Mouse (Mus musculus) hindbrain, embryonic 15.5 days (tissue): ENCODE results near the gene Oas1c. TPM values are rescaled to one million over a fixed set of nuclear protein-coding genes. Genes with fewer than 3 reads are reported as not detected.
A peak's percentile ranks its signal among the peaks of the same experiment; 100 is the strongest.
"Not testable (repeated sequence)": the region's sequence is repeated elsewhere in the genome, so short reads cannot be mapped to it uniquely, and the experiment has no call there.

ENCODE experiments used
- ATAC-seq: fragments of 200-750 bp; cut with Nextera tagmentation; 2 replicates; pipeline ENCODE4 v1.8.0; 2017; ENCODE audit warnings: low read depth, moderate number of reproducible peaks, moderate TSS enrichment; ENCODE audit not compliant: low FRiP score
- H3K27ac ChIP-seq: fragments of 300-500 bp; sonication (generic); replicated peaks from 2 replicates; pipeline ENCODE4 v1.5.1; 2015; ENCODE audit warnings: mild to moderate bottlenecking, inconsistent platforms
- H3K27me3 ChIP-seq: fragments of 300-500 bp; sonication (generic); 2 replicates; pipeline ENCODE4 v1.6.1; 2015; ENCODE audit warnings: control low read depth, inconsistent platforms
- H3K36me3 ChIP-seq: fragments of 300-500 bp; sonication (generic); 2 replicates; pipeline ENCODE4 v1.6.1; 2015; ENCODE audit warnings: control low read depth, inconsistent platforms
- H3K4me1 ChIP-seq: fragments of 300-500 bp; sonication (generic); replicated peaks from 2 replicates; pipeline ENCODE4 v1.6.1; 2015; ENCODE audit warnings: control low read depth, inconsistent platforms
- H3K4me2 ChIP-seq: fragments of 300-500 bp; sonication (generic); 2 replicates; pipeline ENCODE4 v1.6.1; 2015; ENCODE audit warnings: moderate library complexity, mild to moderate bottlenecking, inconsistent platforms
- H3K4me3 ChIP-seq: fragments of 300-500 bp; sonication (generic); 2 replicates; pipeline ENCODE4 v1.5.1; 2015; ENCODE audit warnings: mild to moderate bottlenecking, inconsistent platforms
- H3K9ac ChIP-seq: fragments of 300-500 bp; sonication (generic); 2 replicates; pipeline ENCODE4 v1.6.1; 2015; ENCODE audit warnings: inconsistent platforms
- H3K9me3 ChIP-seq: fragments of 300-500 bp; sonication (generic); 2 replicates; pipeline ENCODE4 v1.6.1; 2016; ENCODE audit warnings: control low read depth, inconsistent platforms
- WGBS: fragments of 180-500 bp; shearing (Covaris S2); methylation state at CpG from one replicate; pipeline ENCODE4 v1.1.7; 2015; 5-methylcytosine and 5-hydroxymethylcytosine counted together
- polyA plus RNA-seq: library from polyadenylated mRNA; unstranded; fragments of >200 nt; fragmentation: Nextera tagmentation; extraction: Ambion mirVana; gene quantifications from 2 replicates; pipeline ENCODE4 v1.2.1, GENCODE M21; 2015

Gene Oas1c
- polyA plus RNA-seq, 1 experiment from 2014 or later: 0.32 TPM

- WGBS: 84% methylated on average over 6 of the region's 6 CpGs
- Histone ChIP-seq H3K27ac (no peak overlapping the region), H3K4me3 (no peak overlapping the region; the same call in 1 of the 2 replicates), H3K27me3 (no peaks in the 10 kb centered on the region), H3K36me3 (no peaks in the 10 kb centered on the region), H3K4me2 (peak overlapping the region; percentile 48), H3K9me3 (no peaks in the 10 kb centered on the region), H3K4me1 (peaks cover 14% of the 10 kb centered on the region), H3K9ac (no peak overlapping the region)
- ATAC-seq: no peak
Measured at GRCm38 (mm10) chr5:120813023-120813422, 709 bp upstream of the Oas1c start.

GRCm38 (mm10) chr5:120809171-120809570 lies 3.1 kb downstream of the Oas1c start:
- Histone ChIP-seq H3K4me1 (peaks cover 14% of the 10 kb centered on the region), H3K9ac (no peak overlapping the region), H3K27me3 (no peaks in the 10 kb centered on the region), H3K9me3 (no peaks in the 10 kb centered on the region), H3K4me2 (no peak overlapping the region), H3K4me3 (no peak overlapping the region), H3K36me3 (no peaks in the 10 kb centered on the region), H3K27ac (no peak overlapping the region)
- WGBS: 41% methylated on average over 6 of the region's 6 CpGs
- no peak for ATAC-seq

- no peak overlapping the region for H3K4me2 ChIP-seq
- H3K4me3 ChIP-seq: no peak overlapping the region
- WGBS: 88% methylated on average over 1 of the region's 1 CpGs
- no peaks in the 10 kb centered on the region for H3K36me3 ChIP-seq
- peaks cover 3% of the 10 kb centered on the region for H3K4me1 ChIP-seq
- no peaks in the 10 kb centered on the region for H3K9me3 ChIP-seq
- H3K27me3 ChIP-seq: no peaks in the 10 kb centered on the region
- no peak for ATAC-seq
- H3K9ac ChIP-seq: no peak overlapping the region
- H3K27ac ChIP-seq: no peak overlapping the region
Measured at GRCm38 (mm10) chr5:120806458-120806857, 5.9 kb downstream of the Oas1c start.

GRCm38 (mm10) chr5:120803596-120803995 lies 8.7 kb downstream of the Oas1c start:
- Histone ChIP-seq H3K4me2 (no peak overlapping the region), H3K4me3 (no peak overlapping the region), H3K36me3 (no peaks in the 10 kb centered on the region), H3K27me3 (no peaks in the 10 kb centered on the region), H3K4me1 (no peaks in the 10 kb centered on the region), H3K9me3 (no peaks in the 10 kb centered on the region), H3K9ac (no peak overlapping the region), H3K27ac (no peak overlapping the region)
- 85% methylated on average over 2 of the region's 2 CpGs for WGBS
- ATAC-seq: no peak

- 70% methylated on average over 2 of the region's 2 CpGs for WGBS
- not testable (repeated sequence) for H3K36me3 ChIP-seq, H3K27me3 ChIP-seq, H3K27ac ChIP-seq, H3K4me1 ChIP-seq, ATAC-seq, H3K9me3 ChIP-seq, H3K4me3 ChIP-seq, H3K4me2 ChIP-seq, H3K9ac ChIP-seq
Measured at GRCm38 (mm10) chr5:120798943-120799342, 13.4 kb downstream of the Oas1c start.

- not testable (repeated sequence) for H3K27me3 ChIP-seq
- WGBS: 79% methylated on average over 5 of the region's 5 CpGs
Measured at GRCm38 (mm10) chr5:120798147-120798546, 14.2 kb downstream of the Oas1c start.

GRCm38 (mm10) chr5:120795480-120796034 lies 16.8 kb downstream of the Oas1c start, which contains the start of gene Oas1e:
Gene Oas1e (minus strand): TSS chr5:120795530.
- H3K4me2 ChIP-seq, H3K27me3 ChIP-seq, H3K27ac ChIP-seq, H3K4me1 ChIP-seq, H3K4me3 ChIP-seq, ATAC-seq, H3K9me3 ChIP-seq, H3K36me3 ChIP-seq, H3K9ac ChIP-seq: not testable (repeated sequence)
- 51% methylated on average over 9 of the region's 9 CpGs for WGBS

More at GRCm38 (mm10) chr5:120798147-120798546, 14.2 kb downstream of the Oas1c start:
- H3K4me2 ChIP-seq, H3K9ac ChIP-seq, H3K4me1 ChIP-seq, ATAC-seq, H3K36me3 ChIP-seq, H3K4me3 ChIP-seq, H3K9me3 ChIP-seq, H3K27ac ChIP-seq: not testable (repeated sequence)

- Histone ChIP-seq H3K4me1 (no peaks in the 10 kb centered on the region), H3K4me2 (no peak overlapping the region), H3K9me3 (no peaks in the 10 kb centered on the region), H3K27me3 (no peaks in the 10 kb centered on the region), H3K9ac (no peak overlapping the region), H3K36me3 (no peaks in the 10 kb centered on the region), H3K27ac (no peak overlapping the region), H3K4me3 (no peak overlapping the region)
- no peak for ATAC-seq
- WGBS: 29% methylated on average over 2 of the region's 2 CpGs
Measured at GRCm38 (mm10) chr5:120793043-120793442, 19.3 kb downstream of the Oas1c start.

- H3K27ac ChIP-seq: no peak overlapping the region
- WGBS: 80% methylated on average over 3 of the region's 3 CpGs
- H3K9ac ChIP-seq: no peak overlapping the region
- H3K9me3 ChIP-seq: no peaks in the 10 kb centered on the region
- ATAC-seq: no peak
- no peaks in the 10 kb centered on the region for H3K27me3 ChIP-seq
- no peaks in the 10 kb centered on the region for H3K4me1 ChIP-seq
- H3K36me3 ChIP-seq: no peaks in the 10 kb centered on the region
- no peak overlapping the region for H3K4me3 ChIP-seq
- no peak overlapping the region for H3K4me2 ChIP-seq
Measured at GRCm38 (mm10) chr5:120787042-120787441, 25.3 kb downstream of the Oas1c start.

- Histone ChIP-seq H3K36me3 (no peaks in the 10 kb centered on the region), H3K27me3 (no peaks in the 10 kb centered on the region), H3K27ac (no peak overlapping the region), H3K4me3 (no peak overlapping the region), H3K4me2 (no peak overlapping the region), H3K4me1 (no peaks in the 10 kb centered on the region), H3K9me3 (no peaks in the 10 kb centered on the region), H3K9ac (no peak overlapping the region)
- no peak for ATAC-seq
- WGBS: 72% methylated on average over 2 of the region's 2 CpGs
Measured at GRCm38 (mm10) chr5:120782446-120782845, 29.9 kb downstream of the Oas1c start.

GRCm38 (mm10) chr5:120781646-120782045 lies 30.7 kb downstream of the Oas1c start:
- Histone ChIP-seq H3K27ac (no peak overlapping the region), H3K9ac (no peak overlapping the region), H3K27me3 (no peaks in the 10 kb centered on the region), H3K4me1 (no peaks in the 10 kb centered on the region), H3K4me2 (no peak overlapping the region), H3K9me3 (no peaks in the 10 kb centered on the region), H3K4me3 (no peak overlapping the region), H3K36me3 (no peaks in the 10 kb centered on the region)
- 91% methylated on average over 1 of the region's 1 CpGs for WGBS
- no peak for ATAC-seq

GRCm38 (mm10) chr5:120779922-120780321 lies 32.4 kb downstream of the Oas1c start:
- no peak for ATAC-seq
- H3K4me2 ChIP-seq: no peak overlapping the region
- no peak overlapping the region for H3K4me3 ChIP-seq
- WGBS: 63% methylated on average over 3 of the region's 3 CpGs
- no peaks in the 10 kb centered on the region for H3K36me3 ChIP-seq
- H3K27me3 ChIP-seq: no peaks in the 10 kb centered on the region
- H3K9ac ChIP-seq: no peak overlapping the region
- no peak overlapping the region for H3K27ac ChIP-seq
- H3K9me3 ChIP-seq: no peaks in the 10 kb centered on the region
- H3K4me1 ChIP-seq: no peaks in the 10 kb centered on the region

- Histone ChIP-seq H3K4me1 (no peaks in the 10 kb centered on the region), H3K9me3 (no peaks in the 10 kb centered on the region), H3K36me3 (no peaks in the 10 kb centered on the region), H3K4me2 (no peak overlapping the region), H3K9ac (no peak overlapping the region), H3K27ac (no peak overlapping the region), H3K4me3 (no peak overlapping the region), H3K27me3 (no peaks in the 10 kb centered on the region)
- 78% methylated on average over 2 of the region's 2 CpGs for WGBS
- no peak for ATAC-seq
Measured at GRCm38 (mm10) chr5:120778941-120779340, 33.4 kb downstream of the Oas1c start.
